Mouse (Mus musculus): ENCODE measurements around the gene Rtn4r. TPM values are rescaled to one million over a fixed set of nuclear protein-coding genes. Genes with fewer than 3 reads are reported as not detected.

The Rtn4r gene
- total and polyA plus RNA-seq, 3 experiments: not detected

DNA sequence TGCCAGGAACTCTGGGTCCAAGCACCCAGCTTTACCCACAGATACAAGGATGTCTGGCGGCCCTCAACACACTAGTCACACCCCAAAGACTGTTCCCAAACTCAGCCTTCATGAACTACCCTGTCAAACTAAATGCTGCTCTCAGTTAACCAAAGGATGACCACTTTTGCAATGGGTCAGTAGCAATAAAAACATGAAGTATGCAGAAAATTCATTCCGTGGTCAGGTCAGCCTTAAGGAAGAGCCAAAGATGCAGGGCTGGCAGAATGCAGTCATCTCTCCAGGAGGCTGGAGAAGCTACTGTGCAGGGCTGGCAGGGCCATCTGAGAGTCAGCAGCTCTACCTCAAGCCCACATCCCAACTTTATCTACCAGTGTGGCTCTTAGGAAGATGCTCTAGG, 48.1 kb upstream of the Rtn4r start:
- DNase-seq (ENCODE audit: extremely low read depth): no peak
- Histone ChIP-seq H3K79me2 (replicated peaks; ENCODE audit: control insufficient read depth, extremely low read depth, insufficient read depth, poor library complexity, severe bottlenecking) (no peaks in the 10 kb centered on the region), H3K9me3 (replicated peaks; ENCODE audit: low read length) (no peaks in the 10 kb centered on the region), H3K36me3 (replicated peaks in 1 of 2; ENCODE audit: control insufficient read depth in 1 of 2, insufficient read depth in 1 of 2, low read length in 1 of 2) (peaks cover 0 to 2% of the 10 kb centered on the region in 2 experiments), H3K9ac (ENCODE audit: insufficient read depth, low read depth) (no peak overlapping the region), H3K4me1 (ENCODE audit: control insufficient read depth in 1 of 2, insufficient read depth in 2 of 2) (peaks cover 8 to 10% of the 10 kb centered on the region in 2 experiments; a peak in 3 of 4 replicates), H3K27me3 (replicated peaks) (peaks cover 46% of the 10 kb centered on the region), H3K27ac (ENCODE audit: insufficient read depth, low read depth) (no peak overlapping the region), H3K4me2 (ENCODE audit: insufficient read depth, low read depth, poor library complexity, severe bottlenecking) (no peak overlapping the region), H3K4me3 (replicated peaks in 1 of 3; ENCODE audit: low read depth in 2 of 3, low read length in 2 of 3, poor library complexity in 1 of 3) (no peak overlapping the region)
- in situ Hi-C loops (cut with MboI; ENCODE audit: low pct_ligation_motif_present, low pct_unique_long_range_greater_than_20kb, low sequenced_read_pairs) (no loop called here), dilution Hi-C loops (cut with MboI; ENCODE audit: extremely low pct_ligation_motif_present, extremely low pct_unique_long_range_greater_than_20kb, low sequenced_read_pairs) (no loop called here)
- TF ChIP-seq MXI1 (IDR thresholded peaks at IDR 0.05; ENCODE audit: low read depth, low read length): no peak
- no peak for TF ChIP-seq JUND (conservative IDR thresholded peaks at IDR 0.05; ENCODE audit: low read depth, low read length)
- no peak for TF ChIP-seq TBP (conservative IDR thresholded peaks at IDR 0.05; ENCODE audit: low read depth, low read length)
- no peak for TF ChIP-seq HCFC1 (IDR thresholded peaks at IDR 0.05; ENCODE audit: low read depth, low read length)

DNA sequence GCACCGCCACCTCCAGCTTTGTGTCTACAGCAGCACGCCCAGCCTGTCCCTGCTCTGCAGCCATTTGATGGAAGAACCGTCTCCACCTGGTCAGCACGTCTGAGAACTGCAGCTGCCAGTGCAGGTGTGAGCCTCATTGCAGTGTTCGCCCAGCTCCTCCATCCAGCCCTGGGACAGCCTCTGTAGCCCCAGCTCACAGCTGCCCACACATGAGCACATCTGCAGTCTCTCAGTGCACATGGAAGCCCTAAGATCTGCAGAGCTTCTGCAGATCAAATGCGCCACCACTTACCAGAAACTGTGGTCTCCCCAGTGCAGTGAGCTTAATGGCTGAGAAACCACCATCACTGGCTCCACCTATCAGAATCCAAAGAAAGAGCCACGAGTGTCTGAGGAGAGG, 47.3 kb upstream of the Rtn4r start:
- Histone ChIP-seq H3K9ac (ENCODE audit: insufficient read depth, low read depth) (no peak overlapping the region), H3K79me2 (replicated peaks; ENCODE audit: control insufficient read depth, extremely low read depth, insufficient read depth, poor library complexity, severe bottlenecking) (no peaks in the 10 kb centered on the region), H3K4me3 (replicated peaks in 1 of 3; ENCODE audit: low read depth in 2 of 3, low read length in 2 of 3, poor library complexity in 1 of 3) (no peak overlapping the region), H3K4me2 (ENCODE audit: insufficient read depth, low read depth, poor library complexity, severe bottlenecking) (no peak overlapping the region), H3K9me3 (replicated peaks; ENCODE audit: low read length) (no peaks in the 10 kb centered on the region), H3K36me3 (replicated peaks in 1 of 2; ENCODE audit: control insufficient read depth in 1 of 2, insufficient read depth in 1 of 2, low read length in 1 of 2) (no peaks in the 10 kb centered on the region), H3K4me1 (ENCODE audit: control insufficient read depth in 1 of 2, insufficient read depth in 2 of 2) (peaks cover 10 to 12% of the 10 kb centered on the region in 2 experiments), H3K27ac (ENCODE audit: insufficient read depth, low read depth) (no peak overlapping the region), H3K27me3 (replicated peaks) (peaks cover 55% of the 10 kb centered on the region)
- dilution Hi-C loops (cut with MboI; ENCODE audit: extremely low pct_ligation_motif_present, extremely low pct_unique_long_range_greater_than_20kb, low sequenced_read_pairs): no loop called here
- no peak for TF ChIP-seq GABPA (IDR thresholded peaks at IDR 0.05; ENCODE audit: insufficient replicate concordance, low read depth, low read length)
- TF ChIP-seq ZC3H11A (IDR thresholded peaks at IDR 0.05; ENCODE audit: low read depth, low read length): no peak
- TF ChIP-seq MAX (IDR thresholded peaks at IDR 0.05; ENCODE audit: low read length): no peak
- TF ChIP-seq MYC (IDR thresholded peaks at IDR 0.05; ENCODE audit: low read depth, low read length): no peak
- TF ChIP-seq RAD21 (IDR thresholded peaks at IDR 0.05; ENCODE audit: low read depth, low read length): no peak
- TF ChIP-seq CTCF (conservative IDR thresholded peaks at IDR 0.05 in 1 of 2, IDR thresholded peaks at IDR 0.05 in 1 of 2; ENCODE audit: low read depth in 2 of 2, low read length in 2 of 2): no peak
- TF ChIP-seq ZMIZ1 (IDR thresholded peaks at IDR 0.05; ENCODE audit: low read depth, low read length): no peak
- TF ChIP-seq MAFK (IDR thresholded peaks at IDR 0.05; ENCODE audit: insufficient replicate concordance, low read length): no peak
- TF ChIP-seq USF1 (IDR thresholded peaks at IDR 0.05; ENCODE audit: low read depth, low read length): no peak
- no peak for TF ChIP-seq IRF4 (IDR thresholded peaks at IDR 0.05; ENCODE audit: low read depth, low read length)
- no peak for TF ChIP-seq BHLHE40 (IDR thresholded peaks at IDR 0.05; ENCODE audit: low read depth, low read length)
- no peak for TF ChIP-seq POLR2AphosphoS2 (IDR thresholded peaks at IDR 0.05; ENCODE audit: low read depth, low read length)
- no peak for TF ChIP-seq MAZ (IDR thresholded peaks at IDR 0.05; ENCODE audit: low read depth, low read length)
- no peak for TF ChIP-seq TCF12 (IDR thresholded peaks at IDR 0.05; ENCODE audit: low read depth, low read length)
- no peak for TF ChIP-seq ELF1 (IDR thresholded peaks at IDR 0.05; ENCODE audit: low read depth, low read length)
- TF ChIP-seq RCOR1 (conservative IDR thresholded peaks at IDR 0.05; ENCODE audit: low read depth, low read length): no peak
- TF ChIP-seq TBP (conservative IDR thresholded peaks at IDR 0.05; ENCODE audit: low read depth, low read length): no peak
- no peak for TF ChIP-seq ZNF384 (IDR thresholded peaks at IDR 0.05; ENCODE audit: low read depth, low read length)
- no peak for TF ChIP-seq POLR2A (IDR thresholded peaks at IDR 0.05; ENCODE audit: low read depth, low read length)
- TF ChIP-seq MEF2A (IDR thresholded peaks at IDR 0.05; ENCODE audit: borderline replicate concordance, low read depth, low read length): no peak
- no peak for DNase-seq (ENCODE audit: extremely low read depth)
- in situ Hi-C loops (cut with MboI; ENCODE audit: low pct_ligation_motif_present, low pct_unique_long_range_greater_than_20kb, low sequenced_read_pairs): no loop called here
